Mouse (Mus musculus): ENCODE measurements around the gene Ncdn.

DNA sequence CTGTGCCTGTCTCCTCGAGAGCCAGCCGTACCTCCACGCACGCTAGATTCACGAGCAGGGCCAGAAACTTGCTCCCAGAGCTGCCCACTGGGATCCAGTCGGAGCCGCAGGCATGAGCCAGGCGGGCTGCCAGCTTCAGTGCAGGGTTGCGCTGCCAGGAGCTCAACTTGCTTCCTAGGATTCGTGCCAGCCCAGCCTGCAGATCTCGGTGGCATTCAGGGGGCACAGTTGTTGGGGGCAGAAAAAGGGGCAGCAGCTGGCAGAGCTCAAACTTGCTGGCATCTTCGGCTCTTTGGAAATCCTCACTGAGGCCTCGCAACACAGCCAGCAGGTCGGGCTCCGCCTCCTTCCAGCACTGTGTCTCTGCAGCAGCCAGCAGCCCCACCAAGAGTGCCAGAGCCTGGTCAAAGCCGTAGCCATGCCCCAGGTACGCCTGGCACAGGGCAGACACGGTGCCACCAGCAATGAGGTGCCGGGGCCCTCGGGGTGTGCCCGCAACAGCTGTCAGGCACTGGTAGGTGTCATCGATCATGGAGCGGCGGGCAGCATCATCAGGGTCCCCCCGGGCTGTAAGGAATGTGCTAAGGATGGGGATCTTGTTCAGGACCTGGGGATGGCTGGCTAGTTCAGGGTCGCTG, 3.1 kb downstream of the Ncdn start:
- TF ChIP-seq GATA1 (IDR thresholded peaks at IDR 0.05; ENCODE audit: low read length): no peak
- no peak for TF ChIP-seq TAL1 (IDR thresholded peaks at IDR 0.05; ENCODE audit: low read length)

All from erythroblast, embryonic 14.5 days (primary cell).